Mouse (Mus musculus) cerebral cortex, adult 2 months (tissue): ENCODE data around the gene Xylt2.

Experiments used
- WGBS: fragments of 180-500 bp; shearing (Covaris S2); methylation state at CpG from one replicate; pipeline ENCODE4 v1.1.7; 2018; 5-methylcytosine and 5-hydroxymethylcytosine counted together

Xylt2 gene

GRCm38 (mm10) chr11:94676754-94677606, at the start of gene Xylt2:
TSS of gene Xylt2 (minus strand) at chr11:94677515.
- WGBS: under 1% methylated on average over 76 of the region's 82 CpGs

- 88% methylated on average over 2 of the region's 2 CpGs for WGBS
Measured at GRCm38 (mm10) chr11:94719216-94719615, 41.9 kb upstream of the Xylt2 start.

DNA sequence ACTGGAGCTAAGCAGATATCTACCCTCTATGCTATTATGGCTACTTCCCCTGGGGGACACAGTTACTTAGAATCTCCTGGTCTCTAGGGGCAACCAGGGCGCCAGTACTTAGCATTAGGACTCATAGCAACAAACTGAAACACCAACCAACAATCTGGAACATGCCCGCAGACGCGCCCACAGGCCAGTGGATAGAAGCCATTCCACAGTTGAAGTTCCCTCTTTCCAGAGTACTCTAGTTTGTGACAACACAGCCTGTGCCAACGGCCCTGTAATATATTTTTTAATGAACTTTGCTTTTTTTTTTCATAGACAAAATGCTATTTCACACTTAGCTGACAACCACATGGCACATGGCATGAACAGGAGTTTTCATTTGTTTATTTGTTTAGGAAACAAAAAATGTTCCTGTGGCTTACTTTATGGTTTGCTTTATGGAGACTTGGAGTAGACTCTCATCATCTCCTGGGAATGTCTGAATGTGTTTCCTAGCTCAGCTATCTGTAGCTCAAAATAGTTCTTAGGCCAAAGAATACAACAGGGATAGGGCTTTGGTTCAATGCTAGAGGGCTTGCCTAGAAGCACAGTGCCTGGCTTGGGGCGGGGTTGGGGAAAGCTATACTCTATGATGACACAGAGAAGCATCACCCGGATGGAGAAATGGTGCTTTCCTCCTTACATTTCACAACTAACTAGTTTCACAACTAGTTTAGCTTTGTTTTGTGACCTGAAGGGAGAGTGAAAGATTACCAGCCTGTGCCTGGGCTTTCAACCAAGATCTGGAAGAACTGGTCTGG, 41.0 kb upstream of the Xylt2 start:
- WGBS: 78% methylated on average over 7 of the region's 7 CpGs

DNA sequence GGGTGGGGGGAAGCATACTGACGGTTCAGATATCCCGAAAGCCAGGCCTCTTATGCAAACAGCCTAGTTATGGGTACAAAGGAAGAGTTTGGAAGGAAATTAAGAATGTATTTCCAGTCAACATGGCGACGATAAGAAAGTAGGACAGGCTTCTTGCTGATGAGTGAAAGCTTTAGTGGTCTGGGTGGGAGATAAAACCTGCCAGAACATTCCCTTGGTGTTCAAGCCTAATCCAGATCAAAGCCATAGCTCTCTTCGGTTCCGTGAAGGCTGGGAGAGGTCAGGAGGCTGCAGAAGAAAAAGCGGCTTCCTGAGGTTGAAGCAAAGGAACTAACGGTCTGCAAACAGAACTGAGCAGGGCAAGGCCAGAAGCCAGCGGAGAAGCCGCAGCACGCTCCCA, 39.9 kb upstream of the Xylt2 start:
- WGBS: 59% methylated on average over 11 of the region's 11 CpGs

DNA sequence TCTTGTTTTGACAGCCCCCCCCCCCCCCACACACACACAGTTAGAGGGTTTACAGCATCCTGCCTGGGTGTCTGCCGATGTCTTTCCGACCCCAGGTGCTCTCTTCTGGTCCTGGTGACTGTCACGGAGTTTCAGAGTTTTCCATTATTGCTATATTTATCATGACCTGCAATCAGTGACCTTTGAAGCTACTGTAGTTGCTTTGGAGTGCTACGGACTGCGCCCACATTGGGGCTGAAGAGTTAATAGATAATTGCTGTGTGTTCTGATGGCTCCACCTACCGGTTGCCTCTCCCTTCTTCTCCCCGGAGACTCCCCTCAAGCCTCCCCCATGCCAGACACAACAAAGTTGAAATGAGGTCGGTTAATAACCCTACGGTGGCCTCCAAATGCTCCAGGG, 39.4 kb upstream of the Xylt2 start:
- WGBS: 14% methylated on average over 9 of the region's 9 CpGs

GRCm38 (mm10) chr11:94715622-94716021, 38.3 kb upstream of the Xylt2 start:
- 58% methylated on average over 5 of the region's 5 CpGs for WGBS

DNA sequence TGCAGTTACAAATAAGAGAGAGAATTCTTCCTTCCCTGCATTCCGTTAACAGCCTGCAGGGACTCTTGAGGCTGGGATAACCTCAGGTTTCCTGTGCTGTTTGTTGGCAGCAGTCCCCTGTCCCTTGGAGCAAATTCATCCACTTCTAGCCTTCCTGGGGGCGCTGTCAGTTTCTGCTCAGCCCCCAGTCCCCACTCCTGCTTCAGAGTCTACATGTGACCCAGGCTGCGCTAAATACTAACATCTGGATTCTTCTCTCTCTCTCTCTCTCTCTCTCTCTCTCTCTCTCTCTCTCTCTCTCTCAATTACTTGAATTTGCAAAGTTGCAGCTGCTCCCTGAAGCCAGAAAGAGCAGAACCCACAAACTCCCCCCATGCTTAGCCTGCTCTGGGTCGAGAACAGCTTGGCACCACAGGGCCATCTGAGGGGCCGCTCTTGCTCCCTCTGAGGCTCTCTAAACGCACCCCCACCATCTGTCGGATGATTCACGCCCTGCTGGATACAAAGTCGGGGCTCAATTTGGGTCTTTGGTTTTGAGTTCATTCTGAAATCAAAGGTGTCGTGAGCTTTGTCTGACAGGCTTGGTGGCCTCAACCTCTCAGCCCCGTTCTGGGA, 36.0 kb upstream of the Xylt2 start:
- WGBS: 59% methylated on average over 11 of the region's 11 CpGs

DNA sequence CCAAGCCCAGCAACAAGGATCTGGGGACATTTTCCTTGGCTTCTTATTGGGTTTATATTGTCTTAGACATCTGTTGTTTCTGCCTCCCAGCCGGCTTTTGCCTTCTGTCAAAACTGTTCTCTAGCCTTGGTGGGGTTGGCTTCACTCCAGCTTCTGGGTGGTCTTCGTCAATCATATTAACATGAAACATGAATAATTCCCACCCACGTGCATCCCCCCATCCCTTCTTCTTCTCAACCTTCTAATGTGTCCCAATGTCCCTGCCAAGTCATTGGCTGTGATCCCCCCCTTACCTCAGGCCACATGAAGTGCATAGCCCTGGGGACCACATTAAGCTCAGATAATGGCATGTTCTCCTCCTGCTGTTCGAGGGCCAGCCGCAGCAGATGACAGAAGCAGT, 27.2 kb upstream of the Xylt2 start, which contains the start of gene Gm11541:
Gene Gm11541 (minus strand): TSS at position 28 of the 400 bp plus-strand sequence.
- WGBS: 55% methylated on average over 5 of the region's 5 CpGs

- WGBS: 39% methylated on average over 7 of the region's 7 CpGs
Measured at GRCm38 (mm10) chr11:94704020-94704419, 26.7 kb upstream of the Xylt2 start.

GRCm38 (mm10) chr11:94702216-94702610, 24.9 kb upstream of the Xylt2 start:
- WGBS: 78% methylated on average over 3 of the region's 3 CpGs

- 70% methylated on average over 27 of the region's 27 CpGs for WGBS
Measured at GRCm38 (mm10) chr11:94701401-94702215, 24.3 kb upstream of the Xylt2 start.

DNA sequence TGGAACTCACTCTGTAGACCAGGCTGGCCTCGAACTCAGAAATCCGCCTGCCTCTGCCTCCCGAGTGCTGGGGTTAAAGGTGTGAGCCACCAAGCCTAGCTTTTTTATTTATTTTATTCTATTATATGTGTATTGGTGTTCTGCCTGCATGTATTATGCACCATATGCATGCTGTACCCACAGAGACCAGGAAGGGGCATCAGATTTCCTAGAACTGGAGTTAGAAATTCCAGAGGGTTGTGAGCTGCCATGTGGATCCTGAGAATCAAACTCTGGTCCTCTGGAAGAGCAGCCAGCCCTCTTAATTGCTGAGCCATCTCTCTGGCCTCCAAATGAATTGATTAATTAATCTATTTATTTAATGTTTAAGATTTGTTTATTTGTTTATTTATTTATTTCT, 22.1 kb upstream of the Xylt2 start:
- WGBS: 95% methylated on average over 3 of the region's 3 CpGs

GRCm38 (mm10) chr11:94697703-94698464, 20.6 kb upstream of the Xylt2 start:
- WGBS: 52% methylated on average over 13 of the region's 13 CpGs

DNA sequence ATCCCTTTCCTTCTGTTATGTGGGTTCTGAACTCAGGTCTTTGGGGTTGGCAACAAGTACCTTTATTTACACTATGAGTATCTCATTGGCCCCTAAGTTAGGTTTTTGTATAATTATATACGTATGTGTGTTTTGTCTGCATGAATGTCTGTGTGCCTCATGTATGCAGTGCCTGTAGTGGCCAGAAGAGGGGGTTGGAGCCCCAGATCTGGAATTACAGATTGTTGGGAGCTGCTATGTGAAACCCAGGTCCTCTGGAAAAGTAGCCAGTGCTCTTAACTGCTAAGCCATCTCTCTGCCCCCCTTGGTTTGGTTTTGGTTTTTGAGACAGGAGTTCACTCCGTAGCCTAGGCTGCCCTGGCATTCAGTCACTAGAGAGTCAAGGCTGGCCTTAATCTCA, 19.8 kb upstream of the Xylt2 start:
- WGBS: 96% methylated on average over 2 of the region's 2 CpGs

DNA sequence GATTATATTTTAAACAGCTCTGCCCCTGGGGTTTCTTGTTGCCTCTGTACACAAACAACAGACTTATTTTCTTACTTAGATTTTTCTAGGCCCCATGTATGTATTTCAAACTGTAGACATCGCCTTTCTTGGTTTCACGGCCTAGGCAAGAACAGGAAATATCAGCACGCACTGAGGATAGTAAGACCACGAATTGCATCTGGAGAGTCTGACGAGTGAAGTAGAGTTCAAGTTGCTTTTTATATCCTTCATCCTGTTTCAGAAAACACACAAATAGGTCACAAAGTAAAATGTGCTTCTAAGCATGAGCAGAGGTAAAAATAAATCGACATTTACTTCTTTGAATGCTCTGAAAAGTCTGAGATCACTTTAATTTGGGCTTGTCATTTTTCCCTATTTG, 18.2 kb upstream of the Xylt2 start:
- 62% methylated on average over 6 of the region's 6 CpGs for WGBS

- 84% methylated on average over 6 of the region's 6 CpGs for WGBS
Measured at GRCm38 (mm10) chr11:94687178-94687577, 9.9 kb upstream of the Xylt2 start.

- WGBS: 91% methylated on average over 7 of the region's 7 CpGs
Measured at GRCm38 (mm10) chr11:94682427-94682826, 5.1 kb upstream of the Xylt2 start.

- WGBS: 89% methylated on average over 4 of the region's 4 CpGs
Measured at GRCm38 (mm10) chr11:94681640-94682039, 4.3 kb upstream of the Xylt2 start.

DNA sequence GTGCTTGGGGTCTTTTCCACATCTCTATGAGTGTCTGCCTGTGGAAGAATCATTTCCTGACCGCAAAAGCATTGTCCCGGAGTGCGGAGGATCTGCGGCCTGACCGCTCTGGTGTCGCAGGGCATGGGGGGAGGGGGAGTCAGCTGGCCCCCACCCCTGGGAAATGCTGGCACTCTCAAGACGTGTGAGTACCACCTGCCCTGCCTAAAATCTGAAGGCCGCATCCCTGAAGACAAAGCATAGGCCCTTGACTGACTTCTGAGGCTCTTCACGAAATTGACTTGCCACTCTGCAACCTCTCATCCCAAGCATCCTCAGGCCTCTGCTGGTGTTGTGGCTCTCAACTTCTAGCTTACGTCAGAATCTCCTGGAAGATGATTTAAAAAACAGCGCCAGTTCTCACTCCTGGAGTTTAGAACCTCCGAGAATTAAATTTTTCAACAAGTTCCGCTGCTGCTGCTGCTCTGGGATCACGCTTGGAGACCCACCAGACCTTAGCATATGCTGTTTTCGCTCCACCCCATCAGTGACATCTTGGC, 361 bp upstream of the Xylt2 start:
- WGBS: 19% methylated on average over 15 of the region's 15 CpGs

DNA sequence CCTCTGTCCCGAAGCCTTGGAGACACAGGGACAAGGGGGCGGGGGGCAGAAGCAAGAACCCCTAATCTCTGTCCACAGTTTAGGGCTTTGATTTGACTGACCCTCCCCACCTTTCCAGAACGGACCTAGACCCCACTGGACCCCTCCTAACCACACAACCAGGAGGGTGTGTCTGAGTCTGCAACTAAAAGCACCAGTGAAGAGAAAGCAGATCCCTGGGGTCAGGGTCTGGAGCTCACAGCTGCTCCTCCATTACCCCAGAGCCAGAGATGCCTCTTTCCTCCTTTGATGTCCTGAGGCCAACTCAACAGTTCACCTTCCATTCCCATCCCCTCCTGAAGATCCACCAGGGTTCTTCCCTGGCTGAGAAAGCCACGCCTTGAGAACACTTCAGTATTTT, 1.0 kb downstream of the Xylt2 start:
- WGBS: 45% methylated on average over 4 of the region's 4 CpGs
